Mouse (Mus musculus) stomach, postnatal 0 days (tissue): ENCODE data around the gene Tshz2. TPM values are rescaled to one million over a fixed set of nuclear protein-coding genes. Genes with fewer than 3 reads are reported as not detected.
A peak's percentile ranks its signal among the peaks of the same experiment; 100 is the strongest.

Experiments
- ATAC-seq: fragments of 200-750 bp; cut with Nextera tagmentation; 2 replicates; pipeline ENCODE4 v1.8.0; 2017; ENCODE audit not compliant: low FRiP score, low TSS enrichment
- DNase-seq: peaks from one replicate; pipeline ENCODE4 v3.0.0-alpha.2; 2016; ENCODE audit warnings: low spot score
- H3K27ac ChIP-seq: fragments of 300-500 bp; sonication (generic); replicated peaks from 2 replicates; pipeline ENCODE4 v1.5.1; 2014; ENCODE audit warnings: mild to moderate bottlenecking, control low read depth
- H3K27me3 ChIP-seq: fragments of 300-500 bp; sonication (generic); 2 replicates; pipeline ENCODE4 v1.6.1; 2014; ENCODE audit warnings: low read length; ENCODE audit not compliant: control insufficient read depth, insufficient read depth
- H3K36me3 ChIP-seq: fragments of 300-500 bp; sonication (generic); 2 replicates; pipeline ENCODE4 v1.6.1; 2014; ENCODE audit warnings: low read length, mixed read lengths; ENCODE audit not compliant: control insufficient read depth, insufficient read depth
- H3K4me1 ChIP-seq: fragments of 300-500 bp; sonication (generic); replicated peaks from 2 replicates; pipeline ENCODE4 v1.6.1; 2014; ENCODE audit warnings: antibody characterized with exemption; ENCODE audit not compliant: control insufficient read depth, insufficient read depth
- H3K4me2 ChIP-seq: fragments of 300-500 bp; sonication (generic); replicated peaks from 2 replicates; pipeline ENCODE4 v1.6.1; 2014; ENCODE audit warnings: low read depth, mild to moderate bottlenecking, control low read depth, moderate library complexity
- H3K4me3 ChIP-seq: fragments of 300-500 bp; sonication (generic); 2 replicates; pipeline ENCODE4 v1.5.1; 2014; ENCODE audit warnings: low read depth, low read length, control low read depth
- H3K9ac ChIP-seq: fragments of 300-500 bp; sonication (generic); 2 replicates; pipeline ENCODE4 v1.6.1; 2014; ENCODE audit warnings: mild to moderate bottlenecking, low read length, control low read depth, mixed read lengths
- H3K9me3 ChIP-seq: fragments of 300-500 bp; sonication (generic); 2 replicates; pipeline ENCODE4 v1.6.1; 2016; ENCODE audit warnings: low read length; ENCODE audit not compliant: control insufficient read depth
- CTCF ChIP-seq: IDR thresholded peaks from 2 replicates; pipeline ENCODE4 v1.5.1; 2016; ENCODE audit warnings: antibody characterized with exemption, low read depth, mild to moderate bottlenecking, moderate library complexity
- EP300 ChIP-seq: optimal IDR thresholded peaks from 2 replicates; pipeline ENCODE3; 2016; ENCODE audit warnings: antibody characterized with exemption
- WGBS: fragments of 180-500 bp; shearing (Covaris S2); extraction: QIAGEN DNeasy Blood & Tissue Kit; methylation state at CpG from one replicate; pipeline ENCODE4 v1.1.7; 2014; 5-methylcytosine and 5-hydroxymethylcytosine counted together
- polyA plus RNA-seq: library from polyadenylated mRNA; unstranded; fragments of >200 nt; fragmentation: Nextera tagmentation; extraction: Ambion mirVana; gene quantifications from 2 replicates; pipeline ENCODE4 v1.2.1, GENCODE M21; 2015

Gene Tshz2
- polyA plus RNA-seq, 1 experiment from 2014 or later, result 6.7 TPM

GRCm38 (mm10) chr2:169873442-169873841, 240.6 kb downstream of the Tshz2 start:
- H3K27ac ChIP-seq, result no peak overlapping the region
- no peak for TF ChIP-seq CTCF
- no peak for ATAC-seq
- no peak overlapping the region for H3K4me3 ChIP-seq
- H3K4me2 ChIP-seq, result peak overlapping the region; percentile 11
- no peaks in the 10 kb centered on the region for H3K9me3 ChIP-seq
- H3K36me3 ChIP-seq, result no peaks in the 10 kb centered on the region
- 63% methylated on average over 16 of the region's 16 CpGs for WGBS
- no peak overlapping the region for H3K9ac ChIP-seq
- no peaks in the 10 kb centered on the region for H3K4me1 ChIP-seq
- H3K27me3 ChIP-seq, result no peaks in the 10 kb centered on the region
- no peak for DNase-seq

- Histone ChIP-seq H3K9ac (no peak overlapping the region), H3K36me3 (no peaks in the 10 kb centered on the region), H3K27ac (no peak overlapping the region), H3K9me3 (no peaks in the 10 kb centered on the region), H3K27me3 (no peaks in the 10 kb centered on the region), H3K4me3 (no peak overlapping the region), H3K4me2 (no peak overlapping the region), H3K4me1 (no peaks in the 10 kb centered on the region)
- ATAC-seq, result no peak
- no peak for DNase-seq
- WGBS, result 82% methylated on average over 9 of the region's 9 CpGs
- TF ChIP-seq EP300 (no peak), CTCF (no peak)
Measured at GRCm38 (mm10) chr2:169887921-169888320, 255.1 kb downstream of the Tshz2 start.

- Histone ChIP-seq H3K4me1 (no peaks in the 10 kb centered on the region), H3K9me3 (no peaks in the 10 kb centered on the region), H3K36me3 (no peaks in the 10 kb centered on the region), H3K27me3 (no peaks in the 10 kb centered on the region), H3K27ac (no peak overlapping the region), H3K4me2 (no peak overlapping the region), H3K9ac (no peak overlapping the region), H3K4me3 (no peak overlapping the region)
- ATAC-seq (no peak), DNase-seq (no peak)
- 56% methylated on average over 14 of the region's 14 CpGs for WGBS
- TF ChIP-seq CTCF, result no peak
- no peak for TF ChIP-seq EP300
Measured at GRCm38 (mm10) chr2:169892441-169893038, 259.7 kb downstream of the Tshz2 start.

DNA sequence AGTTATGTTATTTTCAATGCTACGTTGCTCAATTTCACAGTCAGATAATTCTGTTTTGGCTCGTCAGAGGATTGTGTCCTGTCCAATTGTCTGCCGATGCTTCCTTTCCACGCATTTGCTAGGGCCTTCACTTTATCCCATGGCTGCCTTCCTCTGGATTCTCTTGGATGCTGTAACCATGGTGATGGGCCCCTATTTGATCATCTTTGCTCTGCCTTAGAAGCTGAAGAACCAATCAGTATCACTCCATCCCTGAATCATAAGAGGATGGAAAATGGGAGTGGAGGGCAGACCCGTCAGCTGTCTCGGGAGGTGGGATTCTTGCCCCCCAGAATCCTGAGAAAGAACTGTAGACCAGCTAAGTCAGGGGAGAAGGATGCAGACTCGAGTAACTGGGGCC, 270.1 kb downstream of the Tshz2 start:
- H3K9me3 ChIP-seq, result no peaks in the 10 kb centered on the region
- no peaks in the 10 kb centered on the region for H3K4me1 ChIP-seq
- 83% methylated on average over 7 of the region's 7 CpGs for WGBS
- no peak for DNase-seq
- no peak for ATAC-seq
- TF ChIP-seq CTCF, result no peak
- no peak for TF ChIP-seq EP300
- H3K36me3 ChIP-seq, result no peaks in the 10 kb centered on the region
- H3K27me3 ChIP-seq, result no peaks in the 10 kb centered on the region
- no peak overlapping the region for H3K4me3 ChIP-seq
- H3K9ac ChIP-seq, result no peak overlapping the region
- H3K4me2 ChIP-seq, result no peak overlapping the region
- H3K27ac ChIP-seq, result no peak overlapping the region

- no peak overlapping the region for H3K4me2 ChIP-seq
- TF ChIP-seq CTCF (no peak), EP300 (no peak)
- H3K9me3 ChIP-seq, result no peaks in the 10 kb centered on the region
- ATAC-seq, result no peak
- no peak overlapping the region for H3K4me3 ChIP-seq
- H3K4me1 ChIP-seq, result no peaks in the 10 kb centered on the region
- DNase-seq, result no peak
- 9% methylated on average over 9 of the region's 9 CpGs for WGBS
- H3K27ac ChIP-seq, result no peak overlapping the region
- no peaks in the 10 kb centered on the region for H3K36me3 ChIP-seq
- no peaks in the 10 kb centered on the region for H3K27me3 ChIP-seq
- no peak overlapping the region for H3K9ac ChIP-seq
Measured at GRCm38 (mm10) chr2:169906396-169906795, 273.6 kb downstream of the Tshz2 start.

DNA sequence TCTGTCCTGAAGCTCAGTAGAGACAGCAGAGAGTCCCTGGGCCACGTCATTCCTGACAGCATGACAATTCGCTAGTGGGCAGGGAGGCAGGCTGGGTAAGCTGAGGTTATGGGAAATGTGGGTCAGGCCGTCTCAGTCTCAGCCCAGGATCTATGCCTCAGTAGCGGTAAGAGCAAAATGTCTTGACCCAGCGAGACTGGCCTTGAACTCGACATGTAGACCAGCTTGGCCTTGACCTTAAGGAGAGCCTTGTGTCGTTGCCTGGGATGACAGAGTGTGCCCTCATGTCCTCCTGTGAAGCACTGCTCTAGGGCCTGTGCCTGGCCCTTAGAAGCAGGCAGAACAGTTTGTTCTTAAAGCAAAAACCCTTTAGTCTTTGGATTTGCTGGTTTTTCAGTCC, 275.2 kb downstream of the Tshz2 start:
- WGBS, result 83% methylated on average over 7 of the region's 7 CpGs

More for the DNA sequence above, 275.2 kb downstream of the Tshz2 start:
- ATAC-seq (no peak), DNase-seq (no peak)
- H3K4me3 ChIP-seq, result no peak overlapping the region
- TF ChIP-seq CTCF (no peak), EP300 (no peak)
- no peaks in the 10 kb centered on the region for H3K4me1 ChIP-seq
- no peaks in the 10 kb centered on the region for H3K9me3 ChIP-seq
- H3K27ac ChIP-seq, result no peak overlapping the region
- no peak overlapping the region for H3K4me2 ChIP-seq
- no peaks in the 10 kb centered on the region for H3K36me3 ChIP-seq
- H3K27me3 ChIP-seq, result no peaks in the 10 kb centered on the region
- H3K9ac ChIP-seq, result no peak overlapping the region
